Mouse (Mus musculus): ENCODE measurements around the gene Tmc6. TPM values are rescaled to one million over a fixed set of nuclear protein-coding genes. Genes with fewer than 3 reads are reported as not detected.
A peak's percentile ranks its signal among the peaks of the same experiment; 100 is the strongest.

The Tmc6 gene
- total and polyA plus RNA-seq, 3 experiments = 16.8 to 28.4 (median 26.8) TPM

DNA sequence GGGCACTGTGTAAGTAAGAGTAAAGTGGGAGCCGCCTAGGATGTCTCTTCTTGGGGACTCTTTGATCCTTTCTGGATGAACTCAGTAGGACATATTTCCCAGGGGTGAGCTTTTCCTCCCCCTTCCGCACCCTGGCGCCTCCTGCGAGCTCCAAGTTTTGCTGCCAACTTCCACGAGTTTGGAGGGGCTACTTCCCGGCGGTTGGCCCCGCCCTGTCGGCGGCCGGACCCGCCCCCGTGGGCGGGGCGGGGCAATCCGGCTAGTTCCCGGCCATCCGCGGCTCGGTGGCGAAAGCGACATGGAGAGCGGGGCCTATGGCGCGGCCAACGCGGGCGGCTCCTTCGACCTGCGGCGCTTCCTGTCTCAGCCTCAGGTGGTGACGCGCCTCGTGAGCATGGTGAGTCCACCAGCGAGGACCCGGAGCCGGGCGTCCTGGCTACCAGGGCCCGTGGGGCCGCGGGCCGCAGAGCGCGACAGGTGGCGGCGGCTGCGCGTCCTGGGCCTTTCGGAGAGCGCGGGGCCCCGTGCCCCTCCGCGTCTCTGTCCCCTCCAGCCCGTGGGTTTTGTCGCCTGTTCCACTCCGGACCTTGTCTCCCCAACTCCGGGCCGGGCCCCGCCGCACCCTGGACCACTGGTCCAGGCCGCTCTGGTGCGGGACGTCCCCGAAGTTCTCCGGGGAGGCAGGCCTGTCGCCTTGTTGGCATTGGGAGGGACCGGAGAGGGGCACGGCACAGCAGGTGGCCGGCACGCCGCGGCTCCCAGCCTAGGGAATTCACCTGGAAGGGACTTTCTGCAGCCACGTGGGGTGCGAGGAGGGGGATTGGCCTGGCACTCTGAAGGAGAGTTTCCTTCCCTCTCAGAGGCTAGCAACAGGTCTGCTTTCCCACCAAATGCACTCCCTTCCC is 27.7 kb upstream of the Tmc6 start, which contains the start of the genes Gm20708 and Syngr2 (continued):
- TF ChIP-seq BHLHE40 (IDR thresholded peaks at IDR 0.05; ENCODE audit: low read depth, low read length) (peak; percentile 73), TCF12 (IDR thresholded peaks at IDR 0.05; ENCODE audit: low read depth, low read length) (peak; percentile 70), NRF1 (IDR thresholded peaks at IDR 0.05; ENCODE audit: low read depth, low read length) (peak; percentile 39; the same call in 1 of the 2 replicates), JUND (conservative IDR thresholded peaks at IDR 0.05; ENCODE audit: low read depth, low read length) (no peak), ELF1 (IDR thresholded peaks at IDR 0.05; ENCODE audit: low read depth, low read length) (peak; percentile 61; the same call in 1 of the 2 replicates), ETS1 (conservative IDR thresholded peaks at IDR 0.05; ENCODE audit: low read depth, low read length) (0 out of 2 replicates have a peak, but pooled peaks have one; percentile 9), POLR2AphosphoS2 (IDR thresholded peaks at IDR 0.05; ENCODE audit: low read depth, low read length) (no peak), USF2 (conservative IDR thresholded peaks at IDR 0.05; ENCODE audit: low read depth, low read length) (no peak)

DNA sequence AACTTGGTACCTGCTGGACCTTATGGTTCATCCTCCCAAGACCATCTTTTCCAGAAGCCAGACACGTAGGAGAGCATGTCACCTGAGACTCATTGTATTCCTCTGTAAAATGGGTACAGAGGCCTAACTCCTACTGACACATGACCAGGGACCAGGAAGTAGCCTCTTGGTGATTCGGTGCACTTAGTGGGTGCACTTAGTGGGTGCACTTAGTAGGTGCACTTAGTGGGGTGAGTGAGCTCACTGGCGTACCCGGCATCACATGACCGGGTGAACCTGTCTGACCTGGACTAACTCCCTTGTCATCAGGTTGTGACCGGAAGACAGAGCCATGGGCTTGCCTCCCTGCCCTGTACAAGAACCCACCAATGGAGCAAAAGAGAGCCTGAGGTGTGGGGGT is 24.8 kb upstream of the Tmc6 start:
- Histone ChIP-seq H3K79me2 (replicated peaks; ENCODE audit: control insufficient read depth, extremely low read depth, insufficient read depth, poor library complexity, severe bottlenecking) (peaks cover 24% of the 10 kb centered on the region), H3K9ac (ENCODE audit: insufficient read depth, low read depth) (no peak overlapping the region), H3K27ac (ENCODE audit: insufficient read depth, low read depth) (no peak overlapping the region), H3K4me1 (ENCODE audit: control insufficient read depth in 1 of 2, insufficient read depth in 2 of 2) (peaks cover 21 to 68% of the 10 kb centered on the region in 2 experiments), H3K9me3 (replicated peaks; ENCODE audit: low read length) (no peaks in the 10 kb centered on the region), H3K36me3 (replicated peaks in 1 of 2; ENCODE audit: control insufficient read depth in 1 of 2, insufficient read depth in 1 of 2, low read length in 1 of 2) (peaks cover 5 to 34% of the 10 kb centered on the region in 2 experiments), H3K4me3 (replicated peaks in 1 of 3; ENCODE audit: low read depth in 2 of 3, low read length in 2 of 3, poor library complexity in 1 of 3) (no peak overlapping the region), H3K4me2 (ENCODE audit: insufficient read depth, low read depth, poor library complexity, severe bottlenecking) (no peak overlapping the region), H3K27me3 (replicated peaks) (no peaks in the 10 kb centered on the region)
- in situ Hi-C loops (cut with MboI; ENCODE audit: low pct_ligation_motif_present, low pct_unique_long_range_greater_than_20kb, low sequenced_read_pairs) = no loop called here
- dilution Hi-C loops (cut with MboI; ENCODE audit: extremely low pct_ligation_motif_present, extremely low pct_unique_long_range_greater_than_20kb, low sequenced_read_pairs) = no loop called here
- no peak for DNase-seq (ENCODE audit: extremely low read depth)
- TF ChIP-seq ZNF384 (IDR thresholded peaks at IDR 0.05; ENCODE audit: low read depth, low read length) = no peak
- TF ChIP-seq ZKSCAN1 (IDR thresholded peaks at IDR 0.05; ENCODE audit: borderline replicate concordance, low read depth, low read length) = peak; percentile 98
- no peak for TF ChIP-seq ZMIZ1 (IDR thresholded peaks at IDR 0.05; ENCODE audit: low read depth, low read length)

- Histone ChIP-seq H3K9ac (ENCODE audit: insufficient read depth, low read depth) (no peak overlapping the region), H3K4me3 (replicated peaks in 1 of 3; ENCODE audit: low read depth in 2 of 3, low read length in 2 of 3, poor library complexity in 1 of 3) (no peak overlapping the region), H3K4me1 (ENCODE audit: control insufficient read depth in 1 of 2, insufficient read depth in 2 of 2) (peaks cover 31 to 83% of the 10 kb centered on the region in 2 experiments), H3K4me2 (ENCODE audit: insufficient read depth, low read depth, poor library complexity, severe bottlenecking) (no peak overlapping the region), H3K27ac (ENCODE audit: insufficient read depth, low read depth) (no peak overlapping the region), H3K79me2 (replicated peaks; ENCODE audit: control insufficient read depth, extremely low read depth, insufficient read depth, poor library complexity, severe bottlenecking) (no peaks in the 10 kb centered on the region), H3K27me3 (replicated peaks) (no peaks in the 10 kb centered on the region), H3K9me3 (replicated peaks; ENCODE audit: low read length) (no peaks in the 10 kb centered on the region), H3K36me3 (replicated peaks in 1 of 2; ENCODE audit: control insufficient read depth in 1 of 2, insufficient read depth in 1 of 2, low read length in 1 of 2) (peaks cover 0 to 28% of the 10 kb centered on the region in 2 experiments)
- no peak for TF ChIP-seq MYC (IDR thresholded peaks at IDR 0.05; ENCODE audit: low read depth, low read length)
- 0 out of 2 replicates have a peak, but pooled peaks have one; percentile 19 for TF ChIP-seq ELF1 (IDR thresholded peaks at IDR 0.05; ENCODE audit: low read depth, low read length)
- dilution Hi-C loops (cut with MboI; ENCODE audit: extremely low pct_ligation_motif_present, extremely low pct_unique_long_range_greater_than_20kb, low sequenced_read_pairs) (no loop called here), in situ Hi-C loops (cut with MboI; ENCODE audit: low pct_ligation_motif_present, low pct_unique_long_range_greater_than_20kb, low sequenced_read_pairs) (no loop called here)
- no peak for DNase-seq (ENCODE audit: extremely low read depth)
Measured at GRCm38 (mm10) chr11:117803166-117803688, 21.2 kb upstream of the Tmc6 start.

Data from CH12.LX (cell line).